ENCODE assay signal across 9 mouse cellular contexts in genomic region chr4:47419268-47419973, GRCm38 (mm10). TPM values are rescaled to one million over a fixed set of nuclear protein-coding genes. Genes with fewer than 3 reads are reported as not detected.
DNase-seq lines count a peak whose midpoint lies in the region; ATAC-seq lines count a peak whose summit lies in the region.
"Had no signal": no experiment of that assay in that cellular context is flagged by ENCODE, and none has a peak within 500 bp of the region (broad histone marks: within the 10 kb centered on the region; RNA-seq: fewer than 3 reads in every experiment).

No protein-coding gene starts in this region.

- no peaks in the 10 kb centered on the region for H3K9me3 ChIP-seq in heart, embryonic 13.5 days
- no peaks in the 10 kb centered on the region for H3K9me3 ChIP-seq in forebrain, embryonic 13.5 days (replicated peaks)
- no peaks in the 10 kb centered on the region for H3K9me3 ChIP-seq in midbrain, embryonic 12.5 days
- H3K9me3 ChIP-seq: liver, embryonic 13.5 days had no signal

- H3K4me3 ChIP-seq in heart, embryonic 13.5 days, result no peak overlapping the region
- H3K4me3 ChIP-seq in forebrain, embryonic 13.5 days, result no peak overlapping the region
- no peak overlapping the region for H3K4me3 ChIP-seq in midbrain, embryonic 12.5 days
- H3K4me3 ChIP-seq: liver, embryonic 13.5 days had no signal

- WGBS in heart, embryonic 13.5 days, result 24% methylated on average over 9 of the region's 9 CpGs
- 23% methylated on average over 9 of the region's 9 CpGs for WGBS in forebrain, embryonic 13.5 days
- 19% methylated on average over 9 of the region's 9 CpGs for WGBS in midbrain, embryonic 12.5 days

- no peak for ATAC-seq in heart, embryonic 13.5 days (ENCODE audit: extremely low read depth, insufficient number of reproducible peaks, low FRiP score, low TSS enrichment)
- peak; percentile 58 for ATAC-seq in forebrain, embryonic 13.5 days
- peak; percentile 69 for ATAC-seq in midbrain, embryonic 12.5 days (ENCODE audit: low FRiP score, low read depth)
- no peak for ATAC-seq in granulocyte monocyte progenitor cell, adult 5-6 weeks (replicated peaks; ENCODE audit: poor library complexity, severe bottlenecking)

- 0 out of 2 replicates have a peak, but pooled peaks cover 16% of the 10 kb centered on the region for H3K36me3 ChIP-seq in heart, embryonic 13.5 days
- no peaks in the 10 kb centered on the region for H3K36me3 ChIP-seq in forebrain, embryonic 13.5 days (ENCODE audit: poor library complexity, severe bottlenecking)
- peaks cover 5% of the 10 kb centered on the region; the same call in 1 of the 2 replicates for H3K36me3 ChIP-seq in midbrain, embryonic 12.5 days
- H3K36me3 ChIP-seq: liver, embryonic 13.5 days had no signal

- H3K27ac ChIP-seq in heart, embryonic 13.5 days (replicated peaks), result peak overlapping the region; percentile 13; the same call in 1 of the 2 replicates
- no peak overlapping the region for H3K27ac ChIP-seq in forebrain, embryonic 13.5 days
- no peak overlapping the region for H3K27ac ChIP-seq in midbrain, embryonic 12.5 days (replicated peaks)
- H3K27ac ChIP-seq: liver, embryonic 13.5 days had no signal

- no peak overlapping the region for H3K4me2 ChIP-seq in heart, embryonic 13.5 days
- no peak overlapping the region for H3K4me2 ChIP-seq in forebrain, embryonic 13.5 days
- H3K4me2 ChIP-seq in midbrain, embryonic 12.5 days (replicated peaks), result no peak overlapping the region
- H3K4me2 ChIP-seq: liver, embryonic 13.5 days had no signal

- no peak for DNase-seq in heart, postnatal 25 days (ENCODE audit: low spot score)
- peak; percentile 54 for DNase-seq in thymus, postnatal 0 days (ENCODE audit: low spot score)
- no peak for DNase-seq in thymus, postnatal 10 days (ENCODE audit: low spot score in 2 of 2)
- no peak for DNase-seq in cerebellum, adult 9-10 months
- DNase-seq: liver, embryonic 13.5 days had no signal

- no peak overlapping the region for H3K9ac ChIP-seq in heart, embryonic 13.5 days
- H3K9ac ChIP-seq in forebrain, embryonic 13.5 days, result no peak overlapping the region
- no peak overlapping the region for H3K9ac ChIP-seq in midbrain, embryonic 12.5 days (replicated peaks)
- H3K9ac ChIP-seq: liver, embryonic 13.5 days had no signal

- H3K4me1 ChIP-seq in heart, embryonic 13.5 days, result peaks cover 24% of the 10 kb centered on the region
- peaks cover 10% of the 10 kb centered on the region; the same call in 1 of the 2 replicates for H3K4me1 ChIP-seq in forebrain, embryonic 13.5 days
- H3K4me1 ChIP-seq in midbrain, embryonic 12.5 days, result peaks cover 6% of the 10 kb centered on the region; the same call in 1 of the 2 replicates

- H3K27me3 ChIP-seq in heart, embryonic 13.5 days (replicated peaks), result no peaks in the 10 kb centered on the region
- peaks cover 19% of the 10 kb centered on the region for H3K27me3 ChIP-seq in forebrain, embryonic 13.5 days
- no peaks in the 10 kb centered on the region for H3K27me3 ChIP-seq in midbrain, embryonic 12.5 days
- H3K27me3 ChIP-seq: liver, embryonic 13.5 days had no signal

- intact Hi-C loops in heart, postnatal 25 days (cut with DNase I), result no loop called here

RNA-seq across cellular contexts. Expression of gene Alg2, which starts 54.7 kb away (rescaled TPM):
- polyA plus RNA-seq in heart, embryonic 13.5 days (2015; fragmentation: Nextera tagmentation; extraction: Ambion mirVana), result 27.5 and 27.8 TPM in 2 replicates
- total RNA-seq in heart, postnatal 25 days (2021), result 1 to 10 TPM; 6.2 to 7.5 TPM
- 27.9 and 29.3 TPM in 2 replicates for polyA plus RNA-seq in thymus, postnatal 0 days (2015; fragmentation: Nextera tagmentation; extraction: Ambion mirVana)
- polyA plus RNA-seq in forebrain, embryonic 13.5 days (2015; fragmentation: Nextera tagmentation; extraction: Ambion mirVana), result 153 and 167 TPM in 2 replicates
- 161 and 164 TPM in 2 replicates for polyA plus RNA-seq in midbrain, embryonic 12.5 days (2016; fragmentation: Nextera tagmentation; extraction: Ambion mirVana)
- total RNA-seq in granulocyte monocyte progenitor cell, adult 5-6 weeks (2014; fragmentation: Nextera tagmentation), result 37.3 and 49.6 TPM in 2 replicates
- total RNA-seq in granulocyte monocyte progenitor cell, adult 5-6 weeks (2017), result 18.8 and 21.5 TPM in 2 replicates

RNA-seq across cellular contexts. Expression of gene Sec61b, which starts 55.0 kb away (rescaled TPM):
- 174 TPM in 2 replicates for polyA plus RNA-seq in heart, embryonic 13.5 days (2015; fragmentation: Nextera tagmentation; extraction: Ambion mirVana)
- 10 to 100 TPM; 22.8 to 24.3 TPM for total RNA-seq in heart, postnatal 25 days (2021)
- polyA plus RNA-seq in thymus, postnatal 0 days (2015; fragmentation: Nextera tagmentation; extraction: Ambion mirVana), result 467 and 510 TPM in 2 replicates
- 304 and 357 TPM in 2 replicates for polyA plus RNA-seq in forebrain, embryonic 13.5 days (2015; fragmentation: Nextera tagmentation; extraction: Ambion mirVana)
- polyA plus RNA-seq in midbrain, embryonic 12.5 days (2016; fragmentation: Nextera tagmentation; extraction: Ambion mirVana), result 295 and 325 TPM in 2 replicates
- 823 and 839 TPM in 2 replicates for total RNA-seq in granulocyte monocyte progenitor cell, adult 5-6 weeks (2014; fragmentation: Nextera tagmentation)
- 356 and 361 TPM in 2 replicates for total RNA-seq in granulocyte monocyte progenitor cell, adult 5-6 weeks (2017)

Comparison
In these comparisons a context has a peak if more than half of its experiments do, and no peak if none do; other contexts are left out.
1. ATAC-seq: peak in forebrain, embryonic 13.5 days (single experiment) and midbrain, embryonic 12.5 days (single experiment); none in heart, embryonic 13.5 days (single experiment) and granulocyte monocyte progenitor cell, adult 5-6 weeks (single experiment).